Mouse (Mus musculus): ENCODE measurements around the gene Trhde. TPM values are rescaled to one million over a fixed set of nuclear protein-coding genes. Genes with fewer than 3 reads are reported as not detected.
A peak's percentile ranks its signal among the peaks of the same experiment; 100 is the strongest.

Trhde gene
- 15.3 and 18.2 TPM in 2 replicates for polyA plus RNA-seq (2012; rRNA removed)

DNA sequence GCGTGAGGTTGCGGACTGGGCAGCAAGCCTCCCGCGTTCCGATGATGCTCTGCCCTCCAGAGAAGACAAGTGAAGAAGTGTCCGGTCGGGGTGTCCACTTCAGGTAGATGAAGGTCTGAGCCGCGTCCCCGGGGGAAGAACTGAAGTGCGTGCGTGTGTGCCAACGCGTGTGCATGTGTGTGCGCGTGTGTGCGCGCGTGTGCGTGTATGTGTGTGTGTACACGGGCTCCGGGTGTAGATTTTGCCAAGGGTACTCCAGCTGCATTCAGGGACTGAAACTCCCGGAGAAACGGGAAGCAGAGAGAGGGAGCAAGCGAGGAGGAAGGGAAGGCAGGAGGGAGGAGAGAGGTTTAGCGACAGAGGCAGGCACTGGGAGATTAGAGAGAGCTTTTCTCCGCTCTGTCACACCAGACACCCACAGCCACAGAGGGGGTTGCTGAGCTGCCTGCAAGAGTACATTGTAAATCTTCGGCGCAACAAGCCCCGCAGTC is at the start of gene Trhde:
Trhde (minus strand) TSS at position 147 of the 491 bp plus-strand sequence.
- peak within 1 kb of the TSS; percentile 88 for H3K4me3 ChIP-seq (ENCODE audit: insufficient read depth, low read length)
- TF ChIP-seq CTCF (IDR thresholded peaks at IDR 0.05; ENCODE audit: extremely low read depth, insufficient read depth, low read length) (no peak), POLR2A (IDR thresholded peaks at IDR 0.05; ENCODE audit: extremely low read depth, insufficient read depth, low read length) (peak; percentile 66; the same call in 1 of the 2 replicates)
- H3K4me1 ChIP-seq (ENCODE audit: control insufficient read depth, insufficient read depth, low read length), result no peaks in the 10 kb centered on the region
- peak within 1 kb of the TSS; percentile 63 for H3K27ac ChIP-seq (ENCODE audit: insufficient read depth, low read length)

- Histone ChIP-seq H3K27ac (ENCODE audit: insufficient read depth, low read length) (no peak overlapping the region), H3K4me3 (ENCODE audit: insufficient read depth, low read length) (no peak overlapping the region), H3K4me1 (ENCODE audit: control insufficient read depth, insufficient read depth, low read length) (peaks cover 2% of the 10 kb centered on the region; the same call in 1 of the 2 replicates)
- TF ChIP-seq CTCF (IDR thresholded peaks at IDR 0.05; ENCODE audit: extremely low read depth, insufficient read depth, low read length), result no peak
- no peak for TF ChIP-seq POLR2A (IDR thresholded peaks at IDR 0.05; ENCODE audit: extremely low read depth, insufficient read depth, low read length)
These were observed 39.9 kb upstream of the Trhde start for GRCm38 (mm10) chr10:114841966-114842365.

GRCm38 (mm10) chr10:114841440-114841839 is 39.3 kb upstream of the Trhde start:
- no peak for TF ChIP-seq POLR2A (IDR thresholded peaks at IDR 0.05; ENCODE audit: extremely low read depth, insufficient read depth, low read length)
- no peak for TF ChIP-seq CTCF (IDR thresholded peaks at IDR 0.05; ENCODE audit: extremely low read depth, insufficient read depth, low read length)
- H3K4me1 ChIP-seq (ENCODE audit: control insufficient read depth, insufficient read depth, low read length), result peaks cover 2% of the 10 kb centered on the region; the same call in 1 of the 2 replicates
- no peak overlapping the region for H3K4me3 ChIP-seq (ENCODE audit: insufficient read depth, low read length)
- no peak overlapping the region; the same call in 1 of the 2 replicates for H3K27ac ChIP-seq (ENCODE audit: insufficient read depth, low read length)

- TF ChIP-seq POLR2A (IDR thresholded peaks at IDR 0.05; ENCODE audit: extremely low read depth, insufficient read depth, low read length), result no peak
- TF ChIP-seq CTCF (IDR thresholded peaks at IDR 0.05; ENCODE audit: extremely low read depth, insufficient read depth, low read length), result peak; percentile 33; the same call in 1 of the 2 replicates
- no peak overlapping the region for H3K4me3 ChIP-seq (ENCODE audit: insufficient read depth, low read length)
- H3K27ac ChIP-seq (ENCODE audit: insufficient read depth, low read length), result no peak overlapping the region
- H3K4me1 ChIP-seq (ENCODE audit: control insufficient read depth, insufficient read depth, low read length), result no peaks in the 10 kb centered on the region
These were observed 29.2 kb upstream of the Trhde start for GRCm38 (mm10) chr10:114831313-114831712.

GRCm38 (mm10) chr10:114808799-114809198 is 6.7 kb upstream of the Trhde start:
- Histone ChIP-seq H3K4me3 (ENCODE audit: insufficient read depth, low read length) (no peak overlapping the region), H3K4me1 (ENCODE audit: control insufficient read depth, insufficient read depth, low read length) (no peaks in the 10 kb centered on the region), H3K27ac (ENCODE audit: insufficient read depth, low read length) (no peak overlapping the region)
- no peak for TF ChIP-seq CTCF (IDR thresholded peaks at IDR 0.05; ENCODE audit: extremely low read depth, insufficient read depth, low read length)
- TF ChIP-seq POLR2A (IDR thresholded peaks at IDR 0.05; ENCODE audit: extremely low read depth, insufficient read depth, low read length), result no peak

GRCm38 (mm10) chr10:114805884-114806283 is 3.8 kb upstream of the Trhde start:
- no peaks in the 10 kb centered on the region for H3K4me1 ChIP-seq (ENCODE audit: control insufficient read depth, insufficient read depth, low read length)
- TF ChIP-seq CTCF (IDR thresholded peaks at IDR 0.05; ENCODE audit: extremely low read depth, insufficient read depth, low read length) (peak; percentile 38), POLR2A (IDR thresholded peaks at IDR 0.05; ENCODE audit: extremely low read depth, insufficient read depth, low read length) (no peak)
- no peak overlapping the region for H3K27ac ChIP-seq (ENCODE audit: insufficient read depth, low read length)
- H3K4me3 ChIP-seq (ENCODE audit: insufficient read depth, low read length), result no peak overlapping the region

GRCm38 (mm10) chr10:114801457-114802160 is 498 bp downstream of the Trhde start:
- Histone ChIP-seq H3K27ac (ENCODE audit: insufficient read depth, low read length) (peak overlapping the region; percentile 63), H3K4me1 (ENCODE audit: control insufficient read depth, insufficient read depth, low read length) (no peaks in the 10 kb centered on the region), H3K4me3 (ENCODE audit: insufficient read depth, low read length) (peak overlapping the region; percentile 88)
- TF ChIP-seq POLR2A (IDR thresholded peaks at IDR 0.05; ENCODE audit: extremely low read depth, insufficient read depth, low read length), result no peak
- no peak for TF ChIP-seq CTCF (IDR thresholded peaks at IDR 0.05; ENCODE audit: extremely low read depth, insufficient read depth, low read length)

- TF ChIP-seq CTCF (IDR thresholded peaks at IDR 0.05; ENCODE audit: extremely low read depth, insufficient read depth, low read length) (no peak), POLR2A (IDR thresholded peaks at IDR 0.05; ENCODE audit: extremely low read depth, insufficient read depth, low read length) (no peak)
- peak overlapping the region; percentile 88 for H3K4me3 ChIP-seq (ENCODE audit: insufficient read depth, low read length)
- H3K27ac ChIP-seq (ENCODE audit: insufficient read depth, low read length), result 0 out of 2 replicates have a peak overlapping the region, but pooled peaks have one; percentile 14
- no peaks in the 10 kb centered on the region for H3K4me1 ChIP-seq (ENCODE audit: control insufficient read depth, insufficient read depth, low read length)
These were observed 1.5 kb downstream of the Trhde start for GRCm38 (mm10) chr10:114800331-114801304.

GRCm38 (mm10) chr10:114799481-114799880 is 2.6 kb downstream of the Trhde start:
- Histone ChIP-seq H3K4me3 (ENCODE audit: insufficient read depth, low read length) (peak overlapping the region; percentile 88), H3K4me1 (ENCODE audit: control insufficient read depth, insufficient read depth, low read length) (no peaks in the 10 kb centered on the region), H3K27ac (ENCODE audit: insufficient read depth, low read length) (no peak overlapping the region)
- TF ChIP-seq POLR2A (IDR thresholded peaks at IDR 0.05; ENCODE audit: extremely low read depth, insufficient read depth, low read length) (no peak), CTCF (IDR thresholded peaks at IDR 0.05; ENCODE audit: extremely low read depth, insufficient read depth, low read length) (no peak)

Measured in cortical plate, adult 2 months (tissue).